Mouse (Mus musculus) liver, embryonic 14.5 days (tissue): ENCODE data around the gene Gm37240. TPM values are rescaled to one million over a fixed set of nuclear protein-coding genes. Genes with fewer than 3 reads are reported as not detected.
A peak's percentile ranks its signal among the peaks of the same experiment; 100 is the strongest.

Experiments used
- ATAC-seq: fragments of 200-750 bp; cut with Nextera tagmentation; 2 replicates; pipeline ENCODE4 v1.8.0; 2017; ENCODE audit warnings: moderate number of reproducible peaks, mild to moderate bottlenecking, moderate library complexity; ENCODE audit not compliant: insufficient read depth
- DNase-seq, 3 experiments: peaks; one replicate each; pipeline ENCODE4 v3.0.0-alpha.2; 2012 to 2013; ENCODE audit warnings: low read depth in 3 of 3, low spot score in 3 of 3
- H3K27ac ChIP-seq: fragments of 300-500 bp; sonication (generic); 2 replicates; pipeline ENCODE4 v1.5.1; 2014; ENCODE audit warnings: moderate library complexity, mild to moderate bottlenecking, control low read depth, inconsistent platforms
- H3K27me3 ChIP-seq: fragments of 300-500 bp; sonication (generic); 2 replicates; pipeline ENCODE4 v1.6.1; 2014; ENCODE audit warnings: mild to moderate bottlenecking, low read length, moderate library complexity; ENCODE audit not compliant: control insufficient read depth, insufficient read depth
- H3K36me3 ChIP-seq: fragments of 300-500 bp; sonication (generic); replicated peaks from 2 replicates; pipeline ENCODE4 v1.6.1; 2014; ENCODE audit warnings: low read depth; ENCODE audit not compliant: control insufficient read depth, insufficient read depth
- H3K4me1 ChIP-seq, 2 experiments: fragments of 200-500 bp in 1 of 2; fragments of 300-500 bp in 1 of 2; sonication (generic) in 1 of 2; replicated peaks; 2 replicates each; pipeline ENCODE4 v1.6.1; 2012 to 2014; ENCODE audit warnings: antibody characterized with exemption in 1 of 2, inconsistent platforms in 1 of 2, low read length in 1 of 2; ENCODE audit not compliant: control insufficient read depth in 2 of 2, insufficient read depth in 2 of 2
- H3K4me2 ChIP-seq: fragments of 300-500 bp; sonication (generic); 2 replicates; pipeline ENCODE4 v1.6.1; 2014; ENCODE audit warnings: low read depth, mild to moderate bottlenecking, control low read depth, moderate library complexity
- H3K4me3 ChIP-seq, 2 experiments: fragments of 200-500 bp in 1 of 2; fragments of 300-500 bp in 1 of 2; sonication (generic) in 1 of 2; 2 replicates each; pipeline ENCODE4 v1.5.1; 2012 to 2014; ENCODE audit warnings: low read depth in 2 of 2, low read length in 2 of 2, mild to moderate bottlenecking in 2 of 2, control low read depth in 1 of 2, inconsistent platforms in 1 of 2, moderate library complexity in 1 of 2; ENCODE audit not compliant: insufficient read depth in 1 of 2
- H3K9ac ChIP-seq: fragments of 300-500 bp; sonication (generic); replicated peaks from 2 replicates; pipeline ENCODE4 v1.6.1; 2014; ENCODE audit warnings: mild to moderate bottlenecking, control low read depth, moderate library complexity
- H3K9me3 ChIP-seq: fragments of 300-500 bp; sonication (generic); 2 replicates; pipeline ENCODE4 v1.6.1; 2016; ENCODE audit warnings: low read length, mixed read lengths; ENCODE audit not compliant: control insufficient read depth
- CTCF ChIP-seq: IDR thresholded peaks from 2 replicates; pipeline ENCODE4 v1.5.1; 2016; ENCODE audit warnings: antibody characterized with exemption, low read depth, control low read depth
- EP300 ChIP-seq: IDR thresholded peaks from 2 replicates; pipeline ENCODE4 v1.6.1; 2016; ENCODE audit warnings: antibody characterized with exemption, low read depth
- WGBS: fragments of 180-500 bp; shearing (Covaris S2); extraction: QIAGEN DNeasy Blood & Tissue Kit; methylation state at CpG from one replicate; pipeline ENCODE4 v1.1.7; 2014; ENCODE audit not compliant: insufficient replicate concordance; 5-methylcytosine and 5-hydroxymethylcytosine counted together
- polyA plus RNA-seq, 2 experiments: library from polyadenylated mRNA; depleted of rRNA in 1 of 2; stranded (reverse) in 1 of 2; unstranded in 1 of 2; fragments of >200 nt; fragmentation: Nextera tagmentation in 1 of 2; extraction: Ambion mirVana in 1 of 2; gene quantifications; 2 replicates each; pipeline versions ENCODE4 v1.2.1 to v1.2.3; 2012 to 2014

Gene Gm37240
- polyA plus RNA-seq, 2 experiments = 0.03 to 0.30 TPM

DNA sequence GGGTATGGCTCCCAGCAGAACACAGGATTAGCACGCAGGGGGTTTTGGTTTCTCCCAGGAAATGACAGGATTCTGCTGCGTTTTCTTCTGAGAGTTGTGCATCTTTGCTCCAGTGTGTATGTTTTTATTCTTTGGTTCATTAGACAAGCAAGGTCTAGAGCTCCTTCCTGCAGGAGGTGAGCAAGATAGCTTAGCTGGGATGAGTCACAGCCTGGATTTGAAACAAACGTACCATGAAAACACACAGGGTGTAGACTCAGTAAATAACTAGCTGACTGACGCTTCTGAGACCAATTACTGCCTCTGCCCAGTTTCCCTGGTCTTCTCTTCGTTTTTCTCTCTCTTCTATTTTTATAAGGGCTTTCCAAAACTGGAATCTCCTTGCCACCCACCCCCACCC, 1156.3 kb downstream of the Gm37240 start:
- TF ChIP-seq EP300 (no peak), CTCF (no peak)
- Histone ChIP-seq H3K36me3 (no peaks in the 10 kb centered on the region), H3K27me3 (peaks cover 6% of the 10 kb centered on the region), H3K9me3 (no peaks in the 10 kb centered on the region), H3K9ac (no peak overlapping the region), H3K4me3 (no peak overlapping the region), H3K4me1 (0 out of 4 replicates have a peak, but pooled peaks cover 0 to 1% of the 10 kb centered on the region in 2 experiments), H3K4me2 (no peak overlapping the region), H3K27ac (no peak overlapping the region)
- DNase-seq = no peak
- no peak for ATAC-seq
- whole genome bisulfite sequencing = 28% methylated on average over 5 of the region's 5 CpGs

- Histone ChIP-seq H3K4me3 (no peak overlapping the region), H3K9me3 (no peaks in the 10 kb centered on the region), H3K9ac (no peak overlapping the region), H3K27ac (no peak overlapping the region), H3K4me2 (no peak overlapping the region), H3K27me3 (peaks cover 6% of the 10 kb centered on the region), H3K4me1 (0 out of 4 replicates have a peak, but pooled peaks cover 0 to 1% of the 10 kb centered on the region in 2 experiments), H3K36me3 (no peaks in the 10 kb centered on the region)
- 70% methylated on average over 6 of the region's 6 CpGs for WGBS
- ATAC-seq = no peak
- no peak for TF ChIP-seq CTCF
- no peak for TF ChIP-seq EP300
- no peak for DNase-seq
Observed at GRCm38 (mm10) chr3:84729806-84730205, 1157.5 kb downstream of the Gm37240 start.

DNA sequence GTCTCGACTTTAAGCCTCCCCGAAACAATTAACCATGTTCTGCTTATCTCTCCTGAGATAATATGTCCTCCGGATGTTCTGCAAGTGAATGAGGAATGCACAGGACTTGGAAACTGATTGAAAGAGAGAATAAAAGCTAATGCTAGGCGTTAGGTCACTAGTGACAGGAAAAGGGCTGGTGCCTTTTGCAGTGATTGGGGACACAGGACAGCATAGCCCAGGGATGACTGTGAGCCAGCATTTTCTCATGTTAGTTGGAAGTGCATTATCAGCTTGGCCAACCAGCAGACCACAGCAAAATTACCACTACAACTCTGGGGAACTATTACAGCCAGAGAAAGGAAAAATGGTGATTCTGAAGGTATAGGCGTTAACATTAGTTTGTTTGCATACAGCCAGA, 1163.3 kb downstream of the Gm37240 start:
- Histone ChIP-seq H3K4me3 (no peak overlapping the region), H3K4me1 (no peaks in the 10 kb centered on the region), H3K36me3 (no peaks in the 10 kb centered on the region), H3K27me3 (no peaks in the 10 kb centered on the region), H3K9me3 (no peaks in the 10 kb centered on the region), H3K27ac (no peak overlapping the region), H3K9ac (no peak overlapping the region), H3K4me2 (no peak overlapping the region)
- no peak for TF ChIP-seq EP300
- no peak for TF ChIP-seq CTCF
- WGBS = 25% methylated on average over 5 of the region's 5 CpGs
- ATAC-seq = no peak
- DNase-seq = no peak

DNA sequence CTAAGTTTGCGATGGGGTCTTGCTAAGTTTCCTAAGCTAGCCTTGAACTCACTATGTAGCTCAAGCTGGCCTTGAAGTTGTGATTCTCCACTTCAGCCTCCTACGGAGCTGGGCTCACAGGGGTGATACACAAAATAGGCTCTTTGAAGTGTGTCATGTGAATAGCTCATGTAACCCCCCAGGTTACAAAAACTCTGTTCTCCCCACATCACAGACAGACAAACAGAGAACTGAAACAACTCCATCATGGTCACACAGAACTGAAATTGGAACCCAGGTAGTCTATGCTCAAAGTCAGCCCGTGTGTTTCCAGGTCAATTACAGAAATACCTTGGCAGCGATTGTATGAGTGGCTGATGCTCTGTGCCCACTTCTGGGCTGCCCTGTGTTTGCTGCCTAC, 1164.6 kb downstream of the Gm37240 start:
- no peak overlapping the region for H3K4me3 ChIP-seq
- H3K9ac ChIP-seq = no peak overlapping the region
- H3K4me1 ChIP-seq = no peaks in the 10 kb centered on the region
- H3K27me3 ChIP-seq = no peaks in the 10 kb centered on the region
- H3K27ac ChIP-seq = no peak overlapping the region
- DNase-seq (no peak), ATAC-seq (no peak)
- no peaks in the 10 kb centered on the region for H3K9me3 ChIP-seq
- 65% methylated on average over 4 of the region's 4 CpGs for WGBS
- no peak overlapping the region for H3K4me2 ChIP-seq
- H3K36me3 ChIP-seq = no peaks in the 10 kb centered on the region
- no peak for TF ChIP-seq CTCF
- no peak for TF ChIP-seq EP300

DNA sequence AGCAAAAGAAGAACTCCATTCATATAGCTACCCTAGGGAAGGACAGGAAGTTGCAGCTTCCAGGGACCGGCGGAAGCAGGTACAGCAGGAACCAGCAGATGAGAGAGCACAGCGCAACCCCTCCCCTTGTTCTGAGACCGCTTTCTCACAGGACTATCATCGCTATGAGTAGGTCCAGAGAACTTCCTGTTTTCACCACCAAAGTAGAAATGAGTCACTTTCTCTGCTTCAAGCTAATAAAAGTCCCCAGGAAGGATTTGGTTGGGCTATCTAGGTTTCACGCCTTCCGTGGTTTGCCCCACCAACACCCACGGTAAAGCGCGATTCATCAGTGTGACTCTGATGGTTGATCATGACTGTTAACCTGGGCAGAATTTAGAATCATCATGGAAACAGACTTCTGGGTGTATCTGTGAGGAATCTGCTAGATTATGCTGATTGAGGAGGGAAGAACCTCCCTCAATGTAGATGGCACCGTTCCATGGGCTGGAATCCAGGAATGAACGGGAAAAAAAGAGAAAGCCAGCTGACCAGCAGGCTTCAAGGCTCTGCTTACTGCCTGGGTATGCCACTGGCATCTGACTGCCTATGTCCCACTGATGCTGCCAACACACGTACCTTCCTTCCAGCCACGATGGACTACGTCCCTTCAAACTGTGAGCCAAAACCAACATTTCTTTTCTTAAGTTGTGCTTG, 1172.1 kb downstream of the Gm37240 start:
- DNase-seq = peak in 2 of 3 experiments; percentile 10 to 33
- Histone ChIP-seq H3K9ac (no peak overlapping the region), H3K4me2 (peak overlapping the region; percentile 6; the same call in 1 of the 2 replicates), H3K4me3 (no peak overlapping the region), H3K27me3 (no peaks in the 10 kb centered on the region), H3K36me3 (no peaks in the 10 kb centered on the region), H3K9me3 (no peaks in the 10 kb centered on the region), H3K27ac (no peak overlapping the region), H3K4me1 (no peaks in the 10 kb centered on the region)
- no peak for TF ChIP-seq EP300
- TF ChIP-seq CTCF = no peak
- no peak for ATAC-seq
- 30% methylated on average over 15 of the region's 15 CpGs for WGBS
